Mouse (Mus musculus) embryonic facial prominence, embryonic 11.5 days (tissue): ENCODE results near the gene Mettl27. TPM values are rescaled to one million over a fixed set of nuclear protein-coding genes. Genes with fewer than 3 reads are reported as not detected.

ENCODE experiments used
- ATAC-seq: fragments of 200-750 bp; cut with Nextera tagmentation; replicated peaks from 2 replicates; pipeline ENCODE4 v1.8.0; 2017; ENCODE audit warnings: low read depth; ENCODE audit not compliant: insufficient number of reproducible peaks, low FRiP score, low TSS enrichment
- DNase-seq: peaks from one replicate; pipeline ENCODE4 v3.0.0-alpha.2; 2015; ENCODE audit warnings: low spot score
- H3K27ac ChIP-seq: fragments of 300-500 bp; sonication (generic); replicated peaks from 2 replicates; pipeline ENCODE4 v1.5.1; 2014; ENCODE audit warnings: mild to moderate bottlenecking, low read depth, low read length, control low read depth
- H3K27me3 ChIP-seq: fragments of 300-500 bp; sonication (generic); 2 replicates; pipeline ENCODE4 v1.6.1; 2014; ENCODE audit warnings: mild to moderate bottlenecking, low read length, moderate library complexity, mixed read lengths; ENCODE audit not compliant: control insufficient read depth, insufficient read depth
- H3K36me3 ChIP-seq: fragments of 300-500 bp; sonication (generic); replicated peaks from 2 replicates; pipeline ENCODE4 v1.6.1; 2014; ENCODE audit warnings: low read depth, mild to moderate bottlenecking, low read length, moderate library complexity, mixed read lengths; ENCODE audit not compliant: control insufficient read depth, insufficient read depth
- H3K4me1 ChIP-seq: fragments of 300-500 bp; sonication (generic); 2 replicates; pipeline ENCODE4 v1.6.1; 2014; ENCODE audit warnings: low read length, mixed read lengths; ENCODE audit not compliant: control insufficient read depth, insufficient read depth
- H3K4me2 ChIP-seq: fragments of 300-500 bp; sonication (generic); 2 replicates; pipeline ENCODE4 v1.6.1; 2014; ENCODE audit warnings: low read depth, mild to moderate bottlenecking, control low read depth, low read length, moderate library complexity
- H3K4me3 ChIP-seq: fragments of 300-500 bp; sonication (generic); 2 replicates; pipeline ENCODE4 v1.5.1; 2014; ENCODE audit warnings: low read depth, low read length, control low read depth
- H3K9ac ChIP-seq: fragments of 300-500 bp; sonication (generic); replicated peaks from 2 replicates; pipeline ENCODE4 v1.6.1; 2014; ENCODE audit warnings: mild to moderate bottlenecking, control low read depth, low read length
- H3K9me3 ChIP-seq: fragments of 300-500 bp; sonication (generic); replicated peaks from 2 replicates; pipeline ENCODE4 v1.6.1; 2016; ENCODE audit warnings: mild to moderate bottlenecking, low read length, inconsistent platforms, mixed read lengths; ENCODE audit not compliant: control insufficient read depth
- WGBS: fragments of 180-500 bp; shearing (Covaris S2); extraction: QIAGEN DNeasy Blood & Tissue Kit; methylation state at CpG from one replicate; pipeline ENCODE4 v1.1.7; 2014; 5-methylcytosine and 5-hydroxymethylcytosine counted together
- polyA plus RNA-seq: library from polyadenylated mRNA; unstranded; fragments of >200 nt; fragmentation: Nextera tagmentation; extraction: Ambion mirVana; gene quantifications from 2 replicates; pipeline ENCODE4 v1.2.1, GENCODE M21; 2014

Mettl27 gene
- polyA plus RNA-seq, 1 experiment from 2014 or later = 9.7 TPM

DNA sequence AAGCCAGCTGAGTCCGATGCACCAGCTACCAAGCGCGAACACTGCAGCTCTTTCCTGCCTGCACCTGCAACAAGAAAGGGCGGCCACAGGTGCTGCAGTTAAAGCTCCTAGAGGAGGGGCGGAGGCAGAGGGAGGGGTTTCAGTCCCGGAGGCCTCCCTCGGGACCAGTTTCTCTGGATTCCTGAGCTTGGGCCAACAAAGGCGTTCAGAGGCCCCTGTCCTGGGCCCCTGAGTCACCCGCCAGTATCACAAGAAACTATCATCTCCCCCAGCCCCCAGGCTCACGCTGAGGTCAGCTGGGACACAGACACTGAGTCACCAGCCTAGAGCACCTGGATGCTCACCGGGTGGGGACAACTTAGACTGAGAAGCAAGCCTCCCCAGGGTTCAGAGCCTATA is 14.7 kb downstream of the Mettl27 start, which contains the start of gene Cldn4:
Gene Cldn4 (minus strand): TSS at position 78 of the 399 bp plus-strand sequence.
- WGBS = 5% methylated on average over 11 of the region's 11 CpGs
- Histone ChIP-seq H3K9me3 (no peaks in the 10 kb centered on the region), H3K4me3 (peak within 1 kb of the TSS; percentile 22), H3K36me3 (no peaks in the 10 kb centered on the region), H3K27ac (peak within 1 kb of the TSS; percentile 59), H3K4me2 (peak within 1 kb of the TSS; percentile 15; the same call in 1 of the 2 replicates), H3K27me3 (peaks cover 30% of the 10 kb centered on the region), H3K9ac (peak within 1 kb of the TSS; percentile 37), H3K4me1 (peaks cover 2% of the 10 kb centered on the region; the same call in 1 of the 2 replicates)
- no peak for ATAC-seq
- peak; percentile 69 for DNase-seq

- peaks cover 30% of the 10 kb centered on the region for H3K27me3 ChIP-seq
- ATAC-seq (no peak), DNase-seq (no peak)
- WGBS = 54% methylated on average over 5 of the region's 5 CpGs
- no peak overlapping the region for H3K27ac ChIP-seq
- no peaks in the 10 kb centered on the region for H3K9me3 ChIP-seq
- H3K4me3 ChIP-seq = no peak overlapping the region
- H3K9ac ChIP-seq = no peak overlapping the region
- peaks cover 2% of the 10 kb centered on the region; the same call in 1 of the 2 replicates for H3K4me1 ChIP-seq
- no peaks in the 10 kb centered on the region for H3K36me3 ChIP-seq
- no peak overlapping the region for H3K4me2 ChIP-seq
These were observed 15.4 kb downstream of the Mettl27 start for GRCm38 (mm10) chr5:134947420-134948084.

- Histone ChIP-seq H3K9ac (no peak overlapping the region), H3K9me3 (no peaks in the 10 kb centered on the region), H3K27me3 (peaks cover 30% of the 10 kb centered on the region), H3K27ac (no peak overlapping the region), H3K4me1 (peaks cover 2% of the 10 kb centered on the region; the same call in 1 of the 2 replicates), H3K4me3 (no peak overlapping the region), H3K4me2 (no peak overlapping the region), H3K36me3 (no peaks in the 10 kb centered on the region)
- DNase-seq (no peak), ATAC-seq (no peak)
- 57% methylated on average over 4 of the region's 4 CpGs for WGBS
These were observed 15.9 kb downstream of the Mettl27 start for GRCm38 (mm10) chr5:134948085-134948439.

- DNase-seq = no peak
- peaks cover 2% of the 10 kb centered on the region; the same call in 1 of the 2 replicates for H3K4me1 ChIP-seq
- H3K9me3 ChIP-seq = no peaks in the 10 kb centered on the region
- peaks cover 14% of the 10 kb centered on the region for H3K27me3 ChIP-seq
- WGBS = 37% methylated on average over 19 of the region's 19 CpGs
- H3K4me3 ChIP-seq = no peak overlapping the region
- H3K27ac ChIP-seq = no peak overlapping the region
- no peaks in the 10 kb centered on the region for H3K36me3 ChIP-seq
- H3K4me2 ChIP-seq = no peak overlapping the region
- no peak for ATAC-seq
- H3K9ac ChIP-seq = no peak overlapping the region
These were observed 19.1 kb downstream of the Mettl27 start for GRCm38 (mm10) chr5:134951053-134951884.

DNA sequence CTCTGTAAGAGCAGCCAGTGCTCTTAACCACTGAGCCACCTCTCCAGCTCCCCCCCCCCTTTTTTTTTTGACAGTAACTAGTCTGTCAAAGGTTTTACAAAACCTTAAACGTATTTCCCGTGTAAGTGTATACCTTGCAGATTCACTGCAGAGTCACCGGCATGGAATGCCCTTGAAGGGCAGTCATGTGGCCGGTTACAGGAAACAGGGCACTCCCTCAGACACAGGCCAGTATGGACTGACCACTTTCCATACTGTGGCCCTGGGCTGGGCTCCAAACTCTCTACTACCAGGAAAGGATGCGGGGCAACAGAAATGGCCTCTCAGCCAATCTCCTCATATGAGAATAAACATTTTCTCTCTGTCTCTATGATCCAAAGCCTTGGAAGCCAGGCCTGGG is 23.3 kb downstream of the Mettl27 start:
- H3K27me3 ChIP-seq = no peaks in the 10 kb centered on the region
- no peaks in the 10 kb centered on the region for H3K4me1 ChIP-seq
- 68% methylated on average over 5 of the region's 5 CpGs for WGBS
- no peaks in the 10 kb centered on the region for H3K9me3 ChIP-seq
- no peaks in the 10 kb centered on the region for H3K36me3 ChIP-seq
- no peak overlapping the region for H3K27ac ChIP-seq
- no peak overlapping the region for H3K4me2 ChIP-seq
- no peak for DNase-seq
- H3K9ac ChIP-seq = no peak overlapping the region
- no peak for ATAC-seq
- no peak overlapping the region for H3K4me3 ChIP-seq

DNA sequence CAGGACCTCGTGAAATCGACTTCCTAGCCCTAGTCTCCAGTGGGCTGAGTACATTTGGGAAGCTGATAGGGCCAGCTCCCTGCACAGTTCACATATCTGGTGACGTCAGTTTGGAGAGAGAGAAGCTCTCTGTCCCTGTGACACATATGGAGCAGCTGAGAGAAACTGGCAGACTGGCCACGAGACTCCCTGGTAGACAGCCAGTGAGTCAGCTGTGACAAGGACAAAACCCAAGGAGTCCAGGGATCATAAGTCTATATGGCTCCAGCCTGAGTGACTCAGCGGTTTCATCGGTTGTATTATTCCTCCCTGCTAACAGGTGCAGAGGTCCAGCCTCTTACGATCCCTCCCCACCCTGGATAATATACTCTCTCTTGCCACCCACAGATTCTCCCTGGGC is 26.9 kb downstream of the Mettl27 start:
- no peaks in the 10 kb centered on the region for H3K27me3 ChIP-seq
- H3K4me1 ChIP-seq = no peaks in the 10 kb centered on the region
- no peak overlapping the region for H3K4me3 ChIP-seq
- H3K36me3 ChIP-seq = no peaks in the 10 kb centered on the region
- no peaks in the 10 kb centered on the region for H3K9me3 ChIP-seq
- no peak overlapping the region for H3K9ac ChIP-seq
- no peak overlapping the region for H3K27ac ChIP-seq
- no peak for ATAC-seq
- H3K4me2 ChIP-seq = no peak overlapping the region
- DNase-seq = no peak
- 72% methylated on average over 7 of the region's 7 CpGs for WGBS

GRCm38 (mm10) chr5:134960430-134960829 is 28.3 kb downstream of the Mettl27 start:
- Histone ChIP-seq H3K4me1 (no peaks in the 10 kb centered on the region), H3K9ac (no peak overlapping the region), H3K4me2 (no peak overlapping the region), H3K27me3 (no peaks in the 10 kb centered on the region), H3K9me3 (no peaks in the 10 kb centered on the region), H3K36me3 (no peaks in the 10 kb centered on the region), H3K27ac (no peak overlapping the region), H3K4me3 (no peak overlapping the region)
- no peak for DNase-seq
- 70% methylated on average over 2 of the region's 2 CpGs for WGBS
- ATAC-seq = no peak

GRCm38 (mm10) chr5:134961519-134961918 is 29.4 kb downstream of the Mettl27 start:
- Histone ChIP-seq H3K4me1 (no peaks in the 10 kb centered on the region; the same call in 1 of the 2 replicates), H3K4me3 (no peak overlapping the region), H3K9me3 (no peaks in the 10 kb centered on the region), H3K4me2 (no peak overlapping the region), H3K36me3 (no peaks in the 10 kb centered on the region), H3K9ac (no peak overlapping the region), H3K27ac (no peak overlapping the region), H3K27me3 (no peaks in the 10 kb centered on the region)
- 92% methylated on average over 2 of the region's 2 CpGs for WGBS
- ATAC-seq (no peak), DNase-seq (no peak)
